Mouse (Mus musculus) frontal cortex, adult 2 months (tissue): ENCODE results near the gene Catsper3. TPM values are rescaled to one million over a fixed set of nuclear protein-coding genes. Genes with fewer than 3 reads are reported as not detected.

Experiments
- DNase-seq, 2 experiments: peaks; one replicate each; pipeline ENCODE4 v3.0.0; 2022; ENCODE audit warnings: low spot score in 1 of 2; ENCODE audit errors: extremely low spot score in 1 of 2
- polyA plus RNA-seq: library from polyadenylated mRNA; depleted of rRNA; stranded (reverse); fragments of >200 nt; gene quantifications from 2 replicates; pipeline ENCODE4 v1.2.3, GENCODE M21; 2012; rRNA removed

Catsper3 gene
- polyA plus RNA-seq, 1 experiment, result 0.54 TPM

DNA sequence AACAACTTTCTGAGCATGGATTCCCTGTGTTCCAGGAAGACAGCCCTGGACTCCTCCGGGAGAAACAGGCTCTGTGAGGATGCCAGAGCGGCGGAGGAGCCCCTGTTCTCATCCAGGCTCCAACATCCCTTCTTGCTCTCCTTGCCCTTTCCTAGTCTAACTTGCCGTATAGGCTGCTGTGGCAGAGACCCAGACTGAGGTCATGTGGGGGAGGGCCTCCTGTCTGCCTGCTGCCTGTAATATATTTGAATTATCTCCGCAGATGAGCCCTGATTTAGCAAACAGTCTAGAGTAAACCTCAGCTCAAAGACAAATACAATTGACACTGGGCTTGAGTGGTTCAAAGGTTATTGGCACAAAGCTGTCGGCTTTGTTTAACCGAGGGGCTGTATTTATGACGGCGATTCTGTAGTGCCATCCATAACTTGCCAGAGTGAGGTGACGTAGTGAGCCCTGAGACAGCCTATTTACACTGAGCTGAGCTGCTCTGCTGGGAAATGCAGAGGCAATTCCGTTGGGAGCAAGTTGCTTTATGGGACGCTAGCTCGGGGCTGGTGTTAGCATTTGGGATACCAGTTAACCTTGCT, 64.3 kb downstream of the Catsper3 start:
- no peak for DNase-seq

DNA sequence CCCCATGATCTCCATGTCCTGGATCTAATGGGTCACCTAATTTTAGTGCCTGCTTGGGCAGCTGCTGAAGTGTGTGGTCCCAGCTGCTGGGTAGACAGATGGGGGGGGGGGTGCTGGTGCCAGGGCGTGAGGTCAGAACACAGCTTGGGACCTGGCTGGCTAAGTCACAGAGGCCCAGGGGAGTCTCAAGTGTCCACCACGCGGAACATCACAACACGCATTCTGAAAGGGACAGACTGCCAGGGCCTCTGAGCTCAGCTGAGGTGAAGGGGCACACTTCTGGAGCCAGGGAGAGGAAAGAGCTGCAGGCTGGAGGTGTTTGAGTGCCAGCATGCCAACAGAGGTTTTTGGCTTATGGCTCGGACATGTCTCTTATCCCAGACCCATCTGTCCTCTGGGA, 66.4 kb downstream of the Catsper3 start:
- no peak for DNase-seq

DNA sequence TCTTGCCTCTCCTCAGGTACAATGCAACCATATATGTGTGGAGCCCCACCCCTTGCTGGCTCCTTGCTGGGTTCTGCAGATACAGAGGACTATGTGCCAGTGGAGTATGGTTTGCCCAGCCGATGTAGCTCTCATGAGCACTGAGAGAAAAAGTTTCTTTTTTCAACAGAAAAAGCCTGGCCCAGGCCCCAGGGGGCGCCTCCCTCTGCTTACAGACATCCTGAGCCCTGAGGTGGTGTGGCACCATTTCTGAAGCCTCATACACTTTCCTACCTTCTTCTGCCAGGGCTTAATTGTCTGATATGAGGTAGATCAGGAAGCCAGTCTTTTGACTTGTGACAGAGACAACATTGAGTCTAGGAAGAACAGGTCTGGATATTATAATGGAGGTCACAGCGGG, 67.8 kb downstream of the Catsper3 start:
- DNase-seq, result no peak

DNA sequence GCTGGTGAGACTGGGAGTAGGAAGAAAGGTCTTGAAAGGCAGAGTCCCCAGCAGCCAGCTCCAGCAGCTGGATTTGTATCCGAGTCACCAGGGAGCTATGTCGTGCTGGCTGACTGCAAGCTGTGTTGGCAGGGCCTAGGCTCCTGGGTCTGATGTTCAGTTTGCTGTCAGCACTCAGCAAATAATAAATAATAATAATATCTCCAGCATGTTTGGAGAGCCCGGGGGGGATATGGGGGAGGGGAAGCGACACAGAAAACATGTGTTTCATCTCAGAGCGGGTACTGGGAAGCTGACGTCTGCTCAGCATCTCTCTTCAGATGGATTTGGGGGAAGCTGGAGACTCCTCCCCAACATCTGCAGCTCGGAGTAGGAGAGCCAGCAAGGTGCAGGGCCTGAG, 71.4 kb downstream of the Catsper3 start:
- DNase-seq, result no peak

DNA sequence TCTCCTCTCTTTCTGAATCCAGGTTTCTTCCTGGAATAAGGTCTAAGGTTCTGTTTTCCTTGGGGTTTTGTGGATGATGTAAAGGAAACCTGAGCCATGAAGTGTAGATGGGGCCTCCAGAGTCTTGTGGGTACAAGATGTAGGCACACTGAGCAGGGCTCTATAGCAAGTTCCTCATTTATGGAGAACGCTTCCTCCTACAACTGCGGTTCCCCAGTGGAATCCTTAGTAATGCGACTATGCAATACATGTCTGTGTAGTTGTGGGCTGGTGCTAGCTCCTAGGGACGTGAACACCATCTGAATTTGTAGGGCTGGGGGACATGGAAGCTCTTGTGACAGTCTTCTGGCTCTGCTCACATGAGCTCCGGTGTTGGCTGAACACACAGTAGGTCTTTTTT, 74.1 kb downstream of the Catsper3 start:
- DNase-seq, result no peak

Other genes starting within 250 kb of the Catsper3 start
- 83.9 and 92.8 TPM in 2 replicates for gene Ddx41, start 247.9 kb upstream of the Catsper3 start, polyA plus RNA-seq
- 171 and 177 TPM in 2 replicates for gene Fam193b, start 213.4 kb upstream of the Catsper3 start, polyA plus RNA-seq
- 97.8 and 113 TPM in 2 replicates for gene Tmed9, start 210.8 kb upstream of the Catsper3 start, polyA plus RNA-seq
- 30.3 and 33.1 TPM in 2 replicates for gene B4galt7, start 184.7 kb upstream of the Catsper3 start, polyA plus RNA-seq
- gene Caml, start 161.6 kb upstream of the Catsper3 start, polyA plus RNA-seq, result 67.9 and 74.5 TPM in 2 replicates
- gene Ddx46, start 149.5 kb upstream of the Catsper3 start, polyA plus RNA-seq, result 51.7 and 54.2 TPM in 2 replicates
- 63.2 and 66.6 TPM in 2 replicates for gene B230219D22Rik, start 91.4 kb upstream of the Catsper3 start, polyA plus RNA-seq
- 63.7 and 67.2 TPM in 2 replicates for gene Txndc15, start 69.9 kb upstream of the Catsper3 start, polyA plus RNA-seq
- gene Pcbd2, start 57.2 kb upstream of the Catsper3 start, polyA plus RNA-seq, result 28.2 and 30.1 TPM in 2 replicates
- gene Pitx1, start 51.6 kb downstream of the Catsper3 start, polyA plus RNA-seq, result 0.06 TPM in 1 of 2 replicates, not detected in the other